Mouse (Mus musculus): Measurements from ENCODE around the gene Cebpe.

Cebpe gene

DNA sequence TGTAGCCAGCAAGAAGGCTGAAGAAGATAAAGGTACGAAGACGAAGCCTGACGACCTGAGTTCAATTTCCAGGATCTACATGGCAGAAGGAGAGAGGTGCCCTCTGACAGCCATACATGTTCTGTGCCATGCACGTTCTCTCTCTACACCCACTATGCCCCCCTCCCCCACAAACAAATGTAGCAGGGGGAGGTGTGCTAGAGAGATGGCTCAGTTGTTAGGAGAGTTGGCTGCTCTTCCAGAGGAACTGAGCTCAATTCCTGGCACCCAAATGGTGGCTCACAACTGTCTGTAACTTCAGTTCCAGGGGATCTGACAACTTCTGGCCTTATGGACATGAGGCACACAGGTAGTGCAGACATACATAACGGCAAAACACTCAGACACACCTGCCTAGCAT lies 35.7 kb downstream of the Cebpe start:
- no peak for DNase-seq (ENCODE audit: low spot score)

DNA sequence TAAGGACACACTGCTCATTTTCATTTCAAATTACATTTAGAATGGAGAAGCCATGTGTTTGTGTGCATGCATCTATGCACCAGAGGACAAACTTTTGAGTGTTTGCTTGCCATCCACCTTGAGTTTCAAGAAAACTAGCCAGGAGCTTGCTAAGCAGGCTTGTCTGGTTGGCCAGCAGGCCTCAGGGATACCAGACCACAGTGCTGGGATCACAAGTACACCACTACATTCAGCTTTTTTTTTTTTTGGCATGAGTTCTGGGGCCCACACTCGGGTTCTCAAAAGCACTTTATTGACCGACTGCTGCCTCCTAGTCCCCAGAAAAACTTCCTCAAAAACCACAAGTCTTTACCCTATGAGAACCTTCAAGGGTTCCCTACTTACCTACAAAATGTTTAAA lies 37.7 kb downstream of the Cebpe start:
- no peak for DNase-seq (ENCODE audit: low spot score)

GRCm38 (mm10) chr14:54669381-54669780 lies 42.6 kb downstream of the Cebpe start:
- no peak for DNase-seq (ENCODE audit: low spot score)

DNA sequence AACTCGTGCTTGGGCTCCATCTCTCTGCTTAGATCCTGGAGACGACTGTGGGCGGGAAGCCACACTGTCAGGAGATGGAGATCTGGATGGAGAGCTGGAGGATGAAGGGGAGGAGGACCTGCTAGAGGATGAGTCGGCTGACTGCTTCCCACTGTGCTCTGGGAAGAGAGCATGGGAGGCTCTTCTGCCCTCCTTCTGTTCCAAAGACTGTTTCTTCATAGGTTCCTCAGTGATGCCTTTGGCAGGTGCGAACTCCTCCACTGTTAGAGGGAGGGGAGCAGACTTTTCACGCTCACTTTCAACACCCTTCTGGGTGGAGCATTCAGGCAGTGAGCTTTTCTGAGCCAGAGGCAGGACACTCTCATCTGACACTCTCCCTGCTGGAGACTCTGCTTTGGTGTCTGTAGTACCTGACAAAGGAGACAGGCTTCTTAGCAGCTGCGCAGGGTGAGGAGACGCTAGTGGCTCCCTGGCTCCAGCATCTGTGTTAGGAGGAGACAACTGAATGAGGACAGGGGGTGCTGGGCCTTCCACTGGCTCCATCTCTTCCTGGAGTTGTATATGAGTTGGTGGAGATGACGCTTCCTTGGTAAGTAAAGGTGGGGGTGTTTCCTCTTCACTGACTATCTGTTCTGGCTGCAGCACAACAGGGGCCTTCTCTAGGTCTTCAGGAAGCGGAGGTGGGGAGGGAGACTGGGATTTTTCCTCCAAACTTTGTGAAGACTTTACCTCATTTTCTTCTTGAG lies 47.3 kb downstream of the Cebpe start:
- peak; percentile 55 for DNase-seq (ENCODE audit: low spot score)
